Mouse (Mus musculus) heart, embryonic 15.5 days (tissue): ENCODE data around the gene Fzd5. TPM values are rescaled to one million over a fixed set of nuclear protein-coding genes. Genes with fewer than 3 reads are reported as not detected.
A peak's percentile ranks its signal among the peaks of the same experiment; 100 is the strongest.

Experiments
- ATAC-seq: fragments of 200-750 bp; cut with Nextera tagmentation; replicated peaks from 2 replicates; pipeline ENCODE4 v1.8.0; 2017; ENCODE audit warnings: low read depth, moderate TSS enrichment; ENCODE audit not compliant: insufficient number of reproducible peaks, insufficient read depth, low FRiP score
- H3K27ac ChIP-seq: fragments of 300-500 bp; sonication (generic); 2 replicates; pipeline ENCODE4 v1.5.1; 2015; ENCODE audit warnings: mild to moderate bottlenecking, inconsistent platforms
- H3K27me3 ChIP-seq: fragments of 300-500 bp; sonication (generic); 2 replicates; pipeline ENCODE4 v1.6.1; 2015; ENCODE audit warnings: inconsistent platforms
- H3K36me3 ChIP-seq: fragments of 300-500 bp; sonication (generic); 2 replicates; pipeline ENCODE4 v1.6.1; 2015; ENCODE audit warnings: mild to moderate bottlenecking, inconsistent platforms
- H3K4me1 ChIP-seq: fragments of 300-500 bp; sonication (generic); replicated peaks from 2 replicates; pipeline ENCODE4 v1.6.1; 2015; ENCODE audit warnings: inconsistent platforms
- H3K4me2 ChIP-seq: fragments of 300-500 bp; sonication (generic); 2 replicates; pipeline ENCODE4 v1.6.1; 2015; ENCODE audit warnings: inconsistent platforms, mild to moderate bottlenecking, moderate library complexity
- H3K4me3 ChIP-seq: fragments of 300-500 bp; sonication (generic); 2 replicates; pipeline ENCODE4 v1.5.1; 2015; ENCODE audit warnings: mild to moderate bottlenecking, inconsistent platforms
- H3K9ac ChIP-seq: fragments of 300-500 bp; sonication (generic); 2 replicates; pipeline ENCODE4 v1.6.1; 2015; ENCODE audit warnings: mild to moderate bottlenecking, inconsistent platforms
- H3K9me3 ChIP-seq: fragments of 300-500 bp; sonication (generic); replicated peaks from 2 replicates; pipeline ENCODE4 v1.6.1; 2016; ENCODE audit warnings: inconsistent platforms
- WGBS: fragments of 180-500 bp; shearing (Covaris S2); methylation state at CpG from one replicate; pipeline ENCODE4 v1.1.7; 2015; ENCODE audit warnings: mixed read lengths; 5-methylcytosine and 5-hydroxymethylcytosine counted together
- polyA plus RNA-seq: library from polyadenylated mRNA; unstranded; fragments of >200 nt; fragmentation: Nextera tagmentation; extraction: Ambion mirVana; gene quantifications from 2 replicates; pipeline ENCODE4 v1.2.1, GENCODE M21; 2015

Fzd5 gene
- polyA plus RNA-seq, 1 experiment from 2014 or later: 1.5 TPM

- Histone ChIP-seq H3K4me1 (peaks cover 10% of the 10 kb centered on the region), H3K9ac (no peak overlapping the region), H3K27me3 (no peaks in the 10 kb centered on the region), H3K27ac (no peak overlapping the region), H3K4me3 (no peak overlapping the region), H3K4me2 (no peak overlapping the region), H3K9me3 (no peaks in the 10 kb centered on the region), H3K36me3 (no peaks in the 10 kb centered on the region)
- no peak for ATAC-seq
- 69% methylated on average over 7 of the region's 7 CpGs for whole genome bisulfite sequencing
These were observed 16.1 kb upstream of the Fzd5 start for GRCm38 (mm10) chr1:64753668-64754067.

- ATAC-seq: no peak
- Histone ChIP-seq H3K9ac (no peak overlapping the region), H3K27ac (no peak overlapping the region), H3K9me3 (no peaks in the 10 kb centered on the region), H3K4me3 (no peak overlapping the region), H3K4me2 (no peak overlapping the region), H3K4me1 (peaks cover 10% of the 10 kb centered on the region), H3K27me3 (no peaks in the 10 kb centered on the region), H3K36me3 (no peaks in the 10 kb centered on the region)
- 72% methylated on average over 8 of the region's 8 CpGs for WGBS
These were observed 15.6 kb upstream of the Fzd5 start for GRCm38 (mm10) chr1:64753109-64753508.

GRCm38 (mm10) chr1:64744616-64745015, 7.1 kb upstream of the Fzd5 start:
- Histone ChIP-seq H3K27me3 (no peaks in the 10 kb centered on the region), H3K27ac (no peak overlapping the region), H3K9ac (no peak overlapping the region), H3K4me3 (no peak overlapping the region), H3K9me3 (no peaks in the 10 kb centered on the region), H3K4me1 (no peaks in the 10 kb centered on the region), H3K4me2 (no peak overlapping the region), H3K36me3 (no peaks in the 10 kb centered on the region)
- ATAC-seq: no peak

- Histone ChIP-seq H3K36me3 (no peaks in the 10 kb centered on the region), H3K9ac (no peak overlapping the region), H3K4me1 (peaks cover 11% of the 10 kb centered on the region), H3K27ac (no peak overlapping the region), H3K4me2 (no peak overlapping the region), H3K9me3 (no peaks in the 10 kb centered on the region), H3K27me3 (no peaks in the 10 kb centered on the region), H3K4me3 (no peak overlapping the region)
- no peak for ATAC-seq
- 62% methylated on average over 18 of the region's 18 CpGs for WGBS
These were observed 5.3 kb upstream of the Fzd5 start for GRCm38 (mm10) chr1:64742741-64743408.

- under 1% methylated on average over 14 of the region's 14 CpGs for WGBS
- H3K27me3 ChIP-seq: peaks cover 10% of the 10 kb centered on the region; the same call in 1 of the 2 replicates
- peak overlapping the region; percentile 18 for H3K9ac ChIP-seq
- ATAC-seq: no peak
- no peaks in the 10 kb centered on the region for H3K36me3 ChIP-seq
- H3K27ac ChIP-seq: peak overlapping the region; percentile 72
- peak overlapping the region; percentile 94 for H3K4me2 ChIP-seq
- peak overlapping the region; percentile 66 for H3K4me3 ChIP-seq
- H3K4me1 ChIP-seq: peaks cover 39% of the 10 kb centered on the region
- no peaks in the 10 kb centered on the region for H3K9me3 ChIP-seq
These were observed 1.1 kb upstream of the Fzd5 start for GRCm38 (mm10) chr1:64738661-64739082.

GRCm38 (mm10) chr1:64738180-64738555, 617 bp upstream of the Fzd5 start:
- Histone ChIP-seq H3K4me2 (peak overlapping the region; percentile 94), H3K27me3 (peaks cover 10% of the 10 kb centered on the region; the same call in 1 of the 2 replicates), H3K27ac (peak overlapping the region; percentile 72), H3K36me3 (no peaks in the 10 kb centered on the region), H3K4me3 (peak overlapping the region; percentile 66), H3K4me1 (peaks cover 43% of the 10 kb centered on the region), H3K9ac (peak overlapping the region; percentile 18), H3K9me3 (no peaks in the 10 kb centered on the region)
- WGBS: under 1% methylated on average over 11 of the region's 11 CpGs
- no peak for ATAC-seq

GRCm38 (mm10) chr1:64736681-64737501, 660 bp downstream of the Fzd5 start:
- WGBS: under 1% methylated on average over 56 of the region's 56 CpGs
- H3K4me1 ChIP-seq: peaks cover 54% of the 10 kb centered on the region

GRCm38 (mm10) chr1:64735781-64736680, 1.5 kb downstream of the Fzd5 start:
- no peaks in the 10 kb centered on the region for H3K36me3 ChIP-seq
- H3K4me1 ChIP-seq: peaks cover 59% of the 10 kb centered on the region
- no peak for ATAC-seq
- H3K9ac ChIP-seq: peak overlapping the region; percentile 73
- H3K27me3 ChIP-seq: peaks cover 10% of the 10 kb centered on the region; the same call in 1 of the 2 replicates
- WGBS: 8% methylated on average over 75 of the region's 75 CpGs
- peak overlapping the region; percentile 94 for H3K4me2 ChIP-seq
- H3K4me3 ChIP-seq: peak overlapping the region; percentile 66
- no peaks in the 10 kb centered on the region for H3K9me3 ChIP-seq
- H3K27ac ChIP-seq: peak overlapping the region; percentile 93

More at GRCm38 (mm10) chr1:64736681-64737501, 660 bp downstream of the Fzd5 start:
- peak overlapping the region; percentile 66 for H3K4me3 ChIP-seq
- peak overlapping the region; percentile 94 for H3K4me2 ChIP-seq
- H3K9me3 ChIP-seq: no peaks in the 10 kb centered on the region
- peak overlapping the region; percentile 73 for H3K9ac ChIP-seq
- no peaks in the 10 kb centered on the region for H3K36me3 ChIP-seq
- no peak for ATAC-seq
- H3K27me3 ChIP-seq: peaks cover 10% of the 10 kb centered on the region; the same call in 1 of the 2 replicates
- H3K27ac ChIP-seq: peak overlapping the region; percentile 93

GRCm38 (mm10) chr1:64734771-64735750, 2.5 kb downstream of the Fzd5 start:
- H3K27ac ChIP-seq: no peak overlapping the region
- no peak for ATAC-seq
- H3K4me2 ChIP-seq: peak overlapping the region; percentile 94
- no peaks in the 10 kb centered on the region for H3K36me3 ChIP-seq
- no peaks in the 10 kb centered on the region for H3K9me3 ChIP-seq
- H3K9ac ChIP-seq: peak overlapping the region; percentile 51; the same call in 1 of the 2 replicates
- peaks cover 59% of the 10 kb centered on the region for H3K4me1 ChIP-seq
- peak overlapping the region; percentile 66 for H3K4me3 ChIP-seq
- H3K27me3 ChIP-seq: peaks cover 10% of the 10 kb centered on the region; the same call in 1 of the 2 replicates
- WGBS: 40% methylated on average over 58 of the region's 58 CpGs
